Mouse (Mus musculus) kidney, adult 8-10 months (tissue): ENCODE data around the gene Mydgf.
A peak's percentile ranks its signal among the peaks of the same experiment; 100 is the strongest.

Source experiments
- DNase-seq, 2 experiments: peaks; one replicate each; pipeline ENCODE4 v3.0.0; 2022

The Mydgf gene

GRCm38 (mm10) chr17:56185281-56186141 is 1.8 kb upstream of the Mydgf start:
- DNase-seq: peak; percentile 59 to 66

GRCm38 (mm10) chr17:56182975-56183657 is 604 bp downstream of the Mydgf start:
- DNase-seq: no peak

DNA sequence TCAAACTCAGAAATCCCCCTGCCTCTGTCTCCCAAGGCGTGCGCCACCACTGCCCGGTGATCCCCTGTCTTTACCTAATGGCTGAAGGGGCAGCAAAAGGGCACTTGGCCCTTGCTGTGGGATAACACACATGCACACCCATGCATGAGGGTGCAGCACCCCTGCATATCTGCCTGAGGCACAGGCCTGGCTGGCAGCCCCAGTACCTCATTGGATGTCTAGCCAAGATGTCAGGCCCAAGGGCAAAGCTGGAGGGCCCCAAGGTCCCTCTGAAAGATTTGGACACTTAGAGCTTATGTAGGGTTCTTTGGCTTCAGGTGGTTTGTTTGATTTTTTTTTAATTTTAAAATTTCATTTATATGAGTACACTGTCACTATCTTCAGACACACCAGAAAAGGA is 8.3 kb downstream of the Mydgf start:
- no peak for DNase-seq

- no peak for DNase-seq
Measured at GRCm38 (mm10) chr17:56173401-56174046, 10.2 kb downstream of the Mydgf start.

GRCm38 (mm10) chr17:56171881-56172280 is 11.8 kb downstream of the Mydgf start:
- no peak for DNase-seq

- no peak for DNase-seq
Measured at GRCm38 (mm10) chr17:56171456-56171855, 12.3 kb downstream of the Mydgf start.

GRCm38 (mm10) chr17:56170636-56171035 is 13.1 kb downstream of the Mydgf start:
- no peak for DNase-seq

- DNase-seq: peak in 1 of 2 experiments; percentile 26
Measured at GRCm38 (mm10) chr17:56169830-56170229, 13.9 kb downstream of the Mydgf start.

GRCm38 (mm10) chr17:56165671-56166070 is 18.0 kb downstream of the Mydgf start:
- DNase-seq: no peak

DNA sequence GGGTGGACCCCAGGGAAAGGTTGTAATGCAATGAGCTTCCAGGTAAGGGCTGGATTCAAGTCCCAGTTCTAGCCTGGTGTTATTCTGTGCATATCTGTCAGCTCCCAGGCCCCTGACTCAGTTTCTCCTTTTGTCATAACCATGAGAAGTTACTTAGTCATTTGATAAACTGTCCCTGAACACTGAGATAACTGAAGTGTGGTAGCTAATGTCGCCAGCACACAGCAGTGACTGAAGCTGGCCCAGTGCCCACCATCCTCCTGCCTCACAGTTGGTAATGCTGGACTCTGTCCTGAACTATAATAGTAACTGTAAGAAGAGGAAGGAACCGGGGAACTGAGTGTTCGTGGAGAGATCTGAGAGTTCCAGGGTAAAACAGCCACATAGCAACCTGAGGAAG is 19.2 kb downstream of the Mydgf start:
- no peak for DNase-seq

GRCm38 (mm10) chr17:56163523-56164102 is 20.1 kb downstream of the Mydgf start:
- no peak for DNase-seq

GRCm38 (mm10) chr17:56162231-56162774 is 21.4 kb downstream of the Mydgf start, which contains the start of gene Tnfaip8l1:
Gene Tnfaip8l1 (plus strand): TSS chr17:56162477.
- DNase-seq: peak; percentile 95

DNA sequence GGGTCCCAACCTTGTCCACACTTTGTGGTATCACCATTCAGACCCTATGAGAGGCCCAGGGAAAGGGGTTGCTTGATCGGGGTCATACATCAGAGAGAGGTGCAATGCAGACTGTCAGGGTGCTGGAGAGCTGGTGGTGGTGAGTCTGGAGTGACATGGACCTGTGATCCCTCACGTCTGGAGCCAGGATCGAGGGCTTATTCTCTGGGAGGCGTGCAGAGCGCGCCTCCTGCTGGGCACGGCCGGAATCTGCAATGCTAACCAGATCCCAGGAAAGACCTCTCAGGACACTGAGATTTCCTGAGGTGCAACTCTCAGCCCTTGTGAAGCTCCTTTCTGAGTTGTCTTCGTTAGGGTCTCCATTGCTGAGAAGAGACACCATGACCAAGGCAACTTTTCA is 24.0 kb downstream of the Mydgf start:
- peak; percentile 49 to 76 for DNase-seq

DNA sequence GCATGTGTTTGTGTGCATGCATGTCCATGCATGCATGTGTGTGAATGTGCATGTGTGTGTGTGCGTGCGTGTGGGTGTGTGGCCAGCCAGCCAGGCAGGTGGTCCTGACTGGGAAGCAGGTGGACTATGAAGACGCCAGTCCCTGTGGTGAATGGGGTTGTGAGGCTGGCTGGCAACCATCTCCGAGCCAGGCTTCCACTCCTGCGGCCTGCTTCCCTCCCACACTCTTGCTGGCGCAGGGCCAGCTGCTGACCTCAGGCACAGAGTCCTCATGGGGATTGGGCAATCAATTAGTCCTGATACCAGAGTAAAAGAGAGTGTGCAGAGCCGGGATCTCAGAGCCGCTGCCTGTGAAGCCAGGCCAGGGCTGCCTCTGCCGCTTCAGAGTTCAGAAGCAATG is 30.1 kb downstream of the Mydgf start:
- DNase-seq: no peak

- DNase-seq: no peak
Measured at GRCm38 (mm10) chr17:56149897-56150296, 33.8 kb downstream of the Mydgf start.

GRCm38 (mm10) chr17:56148790-56149618 is 34.7 kb downstream of the Mydgf start:
- no peak for DNase-seq

- DNase-seq: no peak
Measured at GRCm38 (mm10) chr17:56148280-56148679, 35.4 kb downstream of the Mydgf start.

GRCm38 (mm10) chr17:56147420-56147819 is 36.3 kb downstream of the Mydgf start:
- DNase-seq: no peak

- no peak for DNase-seq
Measured at GRCm38 (mm10) chr17:56146131-56146530, 37.6 kb downstream of the Mydgf start.

GRCm38 (mm10) chr17:56144546-56144945 is 39.2 kb downstream of the Mydgf start:
- DNase-seq: no peak

DNA sequence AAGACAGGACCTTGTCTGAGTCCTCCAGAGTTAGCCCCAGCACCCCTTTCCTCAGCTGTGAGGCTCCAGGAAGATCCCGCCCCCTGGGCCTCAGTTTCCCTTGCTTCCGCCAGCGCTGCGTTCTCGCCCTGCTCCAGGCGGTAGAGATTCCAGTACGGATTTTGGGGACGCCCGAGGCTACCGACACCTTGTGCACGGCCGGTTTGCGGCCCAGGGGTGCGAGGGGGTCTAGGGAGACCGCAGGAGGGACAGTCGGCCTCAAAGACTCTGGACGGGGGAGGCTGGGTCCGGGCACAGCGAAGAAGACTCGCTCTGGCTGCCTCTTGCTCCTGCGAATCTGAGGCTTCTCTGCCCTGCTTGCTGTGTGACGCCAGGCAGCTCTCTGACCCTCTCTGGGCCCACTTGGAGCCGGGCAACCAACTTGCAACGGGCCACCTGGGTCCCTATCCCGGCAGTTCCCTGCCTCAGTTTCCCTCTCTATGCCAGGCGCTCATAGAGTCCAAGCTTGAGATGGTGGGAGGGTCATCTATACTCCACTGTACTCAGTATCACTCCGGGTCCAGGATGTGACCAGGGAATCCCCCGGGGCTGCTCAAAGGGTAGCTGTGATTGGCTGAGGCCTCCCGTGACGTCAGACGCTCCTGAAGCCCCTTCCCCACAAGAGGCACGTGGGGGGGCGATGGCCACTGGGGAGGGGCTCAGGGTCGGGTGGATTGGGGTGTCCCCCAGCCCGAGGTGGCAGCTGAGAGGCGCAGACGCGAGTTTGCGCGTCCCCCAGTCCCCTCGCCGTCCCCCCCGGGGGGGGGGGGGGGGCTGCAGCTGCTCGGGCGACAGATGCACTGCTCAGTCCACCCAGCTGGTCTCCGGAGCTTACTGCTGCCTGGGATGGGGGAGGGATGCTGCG is 41.8 kb downstream of the Mydgf start:
- DNase-seq: no peak
